Mouse (Mus musculus) heart, postnatal 0 days (tissue): ENCODE measurements around the gene Mgat3.
A peak's percentile ranks its signal among the peaks of the same experiment; 100 is the strongest.

ENCODE experiments used
- CTCF ChIP-seq: IDR thresholded peaks from 2 replicates; pipeline ENCODE4 v1.5.1; 2016; ENCODE audit warnings: antibody characterized with exemption, control low read depth, low read depth
- EP300 ChIP-seq: IDR thresholded peaks from 2 replicates; pipeline ENCODE4 v1.6.1; 2016; ENCODE audit warnings: antibody characterized with exemption, low read depth

DNA sequence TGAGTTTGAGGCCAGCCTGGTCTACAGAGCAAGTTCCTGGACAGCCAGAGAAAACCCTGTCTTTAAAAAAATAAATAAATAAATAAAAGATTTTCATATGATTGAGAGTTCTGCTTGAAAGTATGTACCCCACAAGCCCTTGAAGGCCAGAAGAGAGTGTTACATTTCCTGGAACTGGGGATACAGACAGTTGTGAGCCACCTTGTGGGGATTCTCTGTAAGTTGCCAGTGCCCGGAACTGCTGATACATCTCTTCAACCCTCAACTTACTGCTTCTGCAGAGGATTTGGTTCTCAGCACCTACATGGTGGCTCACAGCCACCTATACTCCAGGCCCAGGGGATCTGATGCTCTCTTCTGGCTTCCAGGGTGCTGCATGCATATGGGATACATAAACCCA, 46.3 kb upstream of the Mgat3 start:
- TF ChIP-seq CTCF (peak; percentile 38; the same call in 1 of the 2 replicates), EP300 (no peak)
